Mouse (Mus musculus): ENCODE measurements at regions not wholly inside any gene's neighbourhood (a gene's known extent, or its start where the extent isn't known, plus 50 kb on each side); places are given as distances from the start of the nearest gene placed in this dataset.

- no peak for TF ChIP-seq GATA4 (IDR thresholded peaks at IDR 0.05; ENCODE audit: insufficient replicate concordance, low read length)
Measured at GRCm38 (mm10) chr2:75065304-75065703, 239.7 kb downstream of the Mtx2 start.

DNA sequence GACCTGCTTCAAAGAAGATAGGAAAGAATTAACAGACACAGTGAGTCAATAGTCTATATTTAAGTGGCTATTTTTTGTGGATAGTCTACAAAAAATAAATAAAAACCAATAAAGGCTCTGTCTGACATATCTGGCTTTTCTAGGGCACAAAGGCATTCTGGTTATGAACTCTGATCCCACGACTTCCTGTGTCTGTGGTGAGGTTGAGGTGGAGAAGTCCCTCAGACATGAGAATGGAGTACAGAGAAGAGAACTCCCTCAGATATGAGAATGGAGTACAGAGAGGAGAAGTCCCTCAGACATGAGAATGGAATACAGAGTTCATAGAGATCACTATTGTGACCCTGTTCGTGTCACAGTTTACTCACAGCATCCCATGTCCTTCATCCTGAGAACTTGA is 243.7 kb downstream of the Mtx2 start:
- no peak for TF ChIP-seq GATA4 (IDR thresholded peaks at IDR 0.05; ENCODE audit: insufficient replicate concordance, low read length)

DNA sequence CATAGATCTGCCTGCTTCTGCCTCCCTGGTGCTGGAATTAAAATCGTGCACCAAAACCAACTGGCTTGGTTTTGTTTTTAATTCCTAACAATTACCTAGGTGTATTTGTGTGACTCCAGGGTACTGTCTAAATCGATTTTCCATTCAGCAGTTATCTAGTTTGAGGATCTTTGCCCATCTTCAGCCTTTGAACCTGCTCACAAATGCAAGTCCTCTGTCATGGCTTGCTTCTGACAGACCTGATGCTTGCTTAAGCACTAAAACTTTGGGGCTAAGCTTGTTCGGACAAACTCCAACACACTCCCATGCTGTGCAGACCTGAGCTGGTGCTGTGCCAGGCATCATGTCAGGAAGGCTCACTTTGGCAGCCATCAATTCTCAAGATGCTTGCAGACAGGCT is 246.4 kb downstream of the Mtx2 start:
- TF ChIP-seq GATA4 (IDR thresholded peaks at IDR 0.05; ENCODE audit: insufficient replicate concordance, low read length), result no peak

DNA sequence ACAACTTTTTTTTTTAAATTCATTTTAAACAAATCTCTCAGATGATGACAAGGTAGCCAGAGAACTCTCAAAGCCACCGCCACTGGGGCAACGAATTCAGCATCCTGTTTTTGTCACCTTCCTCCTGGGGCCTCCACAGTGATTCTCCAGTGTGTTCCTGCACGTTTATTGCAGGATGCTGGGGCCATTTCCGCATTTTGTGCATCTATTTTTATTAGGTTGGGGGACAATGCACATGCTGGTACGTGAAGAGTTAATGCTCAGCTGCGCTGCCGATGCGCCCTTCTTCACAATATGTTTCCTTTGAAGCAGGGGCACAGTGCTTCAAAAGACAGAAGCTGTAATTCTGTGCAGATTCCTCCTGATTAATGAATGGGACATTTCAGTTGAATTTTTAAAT is 246.9 kb downstream of the Mtx2 start:
- no peak for TF ChIP-seq GATA4 (IDR thresholded peaks at IDR 0.05; ENCODE audit: insufficient replicate concordance, low read length)

DNA sequence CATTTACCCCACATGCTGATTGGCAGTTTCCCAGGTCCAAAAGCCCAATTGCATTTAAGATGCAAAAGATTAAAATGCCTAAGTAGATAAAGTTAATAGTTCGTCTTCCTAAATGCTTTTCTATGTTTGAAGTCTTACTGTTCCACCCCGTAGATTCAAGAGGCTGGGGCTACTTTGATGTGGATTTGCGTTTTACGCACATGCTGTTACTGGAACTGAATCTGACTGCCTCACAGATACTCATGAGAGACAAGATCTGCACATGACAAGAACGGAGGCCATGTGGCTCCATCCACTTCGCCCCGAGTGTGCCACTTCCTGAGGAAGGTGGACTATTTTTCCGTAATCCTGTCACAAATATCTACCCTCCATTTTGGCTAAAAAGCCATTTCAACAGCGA is 247.6 kb downstream of the Mtx2 start:
- no peak for TF ChIP-seq GATA4 (IDR thresholded peaks at IDR 0.05; ENCODE audit: insufficient replicate concordance, low read length)

DNA sequence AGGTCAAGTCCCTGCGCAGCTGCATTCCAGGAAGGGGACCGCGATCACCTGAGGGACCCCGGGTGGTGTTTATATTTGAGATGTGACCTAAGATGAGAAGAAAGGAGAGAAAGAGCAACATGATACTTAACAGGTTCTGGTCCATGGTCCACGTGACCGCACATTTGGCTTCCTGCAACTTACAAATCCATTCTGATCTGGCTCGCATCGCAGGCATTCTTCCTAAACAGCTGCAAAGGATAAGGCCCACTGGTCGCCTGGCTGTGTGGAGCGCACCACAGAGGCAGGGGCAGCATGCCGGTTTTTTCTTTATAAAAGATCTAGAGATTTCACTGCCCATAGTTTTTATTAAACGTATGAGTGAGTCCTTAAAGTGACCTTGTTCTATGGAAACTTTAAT is 261.6 kb downstream of the Mtx2 start:
- TF ChIP-seq GATA4 (IDR thresholded peaks at IDR 0.05; ENCODE audit: insufficient replicate concordance, low read length), result no peak

- TF ChIP-seq GATA4 (IDR thresholded peaks at IDR 0.05; ENCODE audit: insufficient replicate concordance, low read length), result no peak
Measured at GRCm38 (mm10) chr2:75089186-75089585, 263.6 kb downstream of the Mtx2 start.

DNA sequence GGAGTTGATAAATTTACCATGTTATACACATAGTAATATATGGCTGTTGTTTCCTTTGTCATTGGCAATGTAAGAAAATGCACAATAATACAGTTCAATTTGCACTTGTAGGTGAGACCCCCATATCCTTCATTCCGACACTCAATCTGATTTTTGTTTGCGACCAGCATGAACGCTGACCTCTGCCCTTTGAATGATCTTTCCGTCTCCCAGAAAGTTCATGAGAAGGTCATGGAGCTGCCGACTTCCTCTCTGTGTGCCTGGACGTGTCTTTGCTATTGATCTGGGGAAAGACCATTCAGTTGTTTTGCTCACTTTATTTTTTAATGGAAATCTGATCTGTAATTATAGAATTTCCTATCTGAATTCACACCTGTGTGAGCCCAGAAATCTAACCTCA is 264.0 kb downstream of the Mtx2 start:
- no peak for TF ChIP-seq GATA4 (IDR thresholded peaks at IDR 0.05; ENCODE audit: insufficient replicate concordance, low read length)

GRCm38 (mm10) chr2:75090439-75090838 is 264.8 kb downstream of the Mtx2 start:
- TF ChIP-seq GATA4 (IDR thresholded peaks at IDR 0.05; ENCODE audit: insufficient replicate concordance, low read length), result no peak

DNA sequence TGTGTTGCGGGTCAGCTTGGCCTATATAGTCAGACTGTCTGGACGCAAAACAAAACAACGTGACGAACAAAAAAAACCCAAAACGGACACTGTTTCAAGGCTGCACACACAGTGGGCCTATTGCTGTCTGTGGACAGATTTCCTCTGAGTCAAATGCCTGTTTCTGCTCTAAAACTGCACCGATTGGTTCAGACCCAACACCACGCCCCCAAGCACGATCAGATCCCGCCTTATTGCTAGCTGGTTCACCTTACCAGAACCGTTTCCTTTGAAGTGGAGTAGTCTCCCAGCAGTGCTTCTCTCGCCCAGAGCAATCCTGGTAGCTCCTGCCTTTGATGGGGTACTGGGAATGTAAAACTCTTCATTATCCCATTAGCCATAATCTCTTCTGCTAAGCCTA is 275.9 kb downstream of the Mtx2 start:
- no peak for TF ChIP-seq GATA4 (IDR thresholded peaks at IDR 0.05; ENCODE audit: insufficient replicate concordance, low read length)

GRCm38 (mm10) chr2:75112751-75113150 is 287.1 kb downstream of the Mtx2 start:
- TF ChIP-seq GATA4 (IDR thresholded peaks at IDR 0.05; ENCODE audit: insufficient replicate concordance, low read length), result no peak

GRCm38 (mm10) chr2:75114375-75114774 is 288.8 kb downstream of the Mtx2 start:
- no peak for TF ChIP-seq GATA4 (IDR thresholded peaks at IDR 0.05; ENCODE audit: insufficient replicate concordance, low read length)

- no peak for TF ChIP-seq GATA4 (IDR thresholded peaks at IDR 0.05; ENCODE audit: insufficient replicate concordance, low read length)
Measured at GRCm38 (mm10) chr2:75118348-75118926, 292.8 kb downstream of the Mtx2 start.

GRCm38 (mm10) chr2:75119599-75119998 is 294.0 kb downstream of the Mtx2 start:
- no peak for TF ChIP-seq GATA4 (IDR thresholded peaks at IDR 0.05; ENCODE audit: insufficient replicate concordance, low read length)

- TF ChIP-seq GATA4 (IDR thresholded peaks at IDR 0.05; ENCODE audit: insufficient replicate concordance, low read length), result no peak
Measured at GRCm38 (mm10) chr2:75133298-75134080, 307.9 kb downstream of the Mtx2 start.

- TF ChIP-seq GATA4 (IDR thresholded peaks at IDR 0.05; ENCODE audit: insufficient replicate concordance, low read length), result no peak
Measured at GRCm38 (mm10) chr2:75136618-75137017, 311.0 kb downstream of the Mtx2 start.

Data from liver, adult (tissue).